21 mouse cellular contexts compared by ENCODE assay signal in the genomic region with DNA sequence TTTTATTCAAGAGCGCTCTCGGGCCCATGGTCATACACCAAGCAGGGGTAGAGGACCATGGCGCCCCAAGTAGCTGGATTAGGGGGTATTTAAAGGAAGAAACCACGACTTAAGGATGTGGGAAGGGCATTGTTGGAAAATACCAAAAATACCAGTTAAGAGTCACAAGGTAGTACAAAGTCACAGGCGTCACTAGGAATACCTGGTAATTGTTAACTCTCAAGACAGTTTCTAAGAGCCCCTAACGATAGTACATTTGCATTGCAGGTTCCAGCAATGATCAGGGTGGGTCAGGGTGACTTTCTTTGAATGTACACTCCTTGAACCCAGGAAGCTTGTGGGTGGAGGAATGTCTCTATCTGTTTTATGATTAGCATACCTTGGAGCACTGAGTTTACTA. TPM values are rescaled to one million over a fixed set of nuclear protein-coding genes. Genes with fewer than 3 reads are reported as not detected.
"Had no signal": no experiment of that assay in that cellular context is flagged by ENCODE, and none has a peak within 500 bp of the region (broad histone marks: within the 10 kb centered on the region; RNA-seq: fewer than 3 reads in every experiment).

No protein-coding gene starts in this region.

RNA-seq across cellular contexts. Expression of a gene that starts 31.3 kb away (rescaled TPM):
- total RNA-seq: heart, postnatal 4 days; hematopoietic stem cell, adult 5-6 weeks; hindbrain, postnatal 0 days; layer of hippocampus, postnatal 10 days had no signal
- polyA plus RNA-seq: heart, embryonic 13.5 days; heart, embryonic 14.5 days; heart, embryonic 15.5 days; heart, embryonic 16.5 days; heart, postnatal 0 days; hindbrain, embryonic 11.5 days; hindbrain, embryonic 13.5 days; hindbrain, embryonic 14.5 days; hindbrain, embryonic 15.5 days; hindbrain, embryonic 16.5 days; hindbrain, postnatal 0 days; inflammation-experienced regulatory T-cells, adult 6 months; intestine, postnatal 0 days; kidney, adult 2 months; kidney, embryonic 14.5 days; kidney, embryonic 16.5 days; kidney, postnatal 0 days; large intestine, adult 2 months had no signal
